8 mouse cellular contexts compared by ENCODE assay signal in genomic region chr7:39545134-39545533, GRCm38 (mm10). TPM values are rescaled to one million over a fixed set of nuclear protein-coding genes. Genes with fewer than 3 reads are reported as not detected.
A peak's percentile ranks its signal among the peaks of the same experiment; 100 is the strongest.
DNase-seq lines count a peak whose midpoint lies in the region; ATAC-seq and TF ChIP-seq lines count a peak whose summit lies in the region.

No protein-coding gene starts in this region.

- no peak for TF ChIP-seq CTCF in midbrain, postnatal 0 days (IDR thresholded peaks at IDR 0.05)

- H3K4me3 ChIP-seq in embryonic facial prominence, embryonic 13.5 days, result peak overlapping the region; percentile 59
- peak overlapping the region; percentile 55 for H3K4me3 ChIP-seq in intestine, embryonic 14.5 days (ENCODE audit: low read depth, low read length)
- H3K4me3 ChIP-seq in midbrain, postnatal 0 days (ENCODE audit: low read depth, low read length), result peak overlapping the region; percentile 52; the same call in 1 of the 2 replicates

- 42% methylated on average over 10 of the region's 10 CpGs for WGBS in embryonic facial prominence, embryonic 13.5 days
- 31% methylated on average over 10 of the region's 10 CpGs for WGBS in intestine, embryonic 14.5 days
- 47% methylated on average over 10 of the region's 10 CpGs for WGBS in midbrain, postnatal 0 days

- no peaks in the 10 kb centered on the region; the same call in 1 of the 2 replicates for H3K36me3 ChIP-seq in embryonic facial prominence, embryonic 13.5 days
- H3K36me3 ChIP-seq in intestine, embryonic 14.5 days (ENCODE audit: control insufficient read depth, insufficient read depth, low read length), result no peaks in the 10 kb centered on the region
- H3K36me3 ChIP-seq in midbrain, postnatal 0 days (ENCODE audit: insufficient read depth, low read length), result no peaks in the 10 kb centered on the region

- H3K4me1 ChIP-seq in embryonic facial prominence, embryonic 13.5 days, result no peaks in the 10 kb centered on the region
- H3K4me1 ChIP-seq in intestine, embryonic 14.5 days (replicated peaks; ENCODE audit: control insufficient read depth, insufficient read depth, low read length), result no peaks in the 10 kb centered on the region; the same call in 1 of the 2 replicates
- H3K4me1 ChIP-seq in midbrain, postnatal 0 days (ENCODE audit: insufficient read depth, low read length), result no peaks in the 10 kb centered on the region

- peak; percentile 18 for DNase-seq in kidney, postnatal 10 days
- DNase-seq in kidney, postnatal 25 days, result no peak
- DNase-seq in intestine, embryonic 14.5 days (ENCODE audit: low spot score), result no peak
- no peak for DNase-seq in midbrain, postnatal 0 days (ENCODE audit: low spot score)
- no peak for DNase-seq in layer of hippocampus, adult 11-12 months (ENCODE audit: low spot score)
- no peak for DNase-seq in right cerebral cortex, postnatal 25 days

- no peak for ATAC-seq in embryonic facial prominence, embryonic 13.5 days (ENCODE audit: insufficient number of reproducible peaks, insufficient read depth, low FRiP score, low TSS enrichment, low read depth)
- ATAC-seq in intestine, embryonic 14.5 days (replicated peaks; ENCODE audit: low FRiP score, low TSS enrichment, low read depth), result no peak
- ATAC-seq in midbrain, postnatal 0 days (ENCODE audit: low FRiP score), result no peak
- no peak for ATAC-seq in megakaryocyte progenitor cell, adult 5-6 weeks (replicated peaks; ENCODE audit: poor library complexity)

- peak overlapping the region; percentile 68 for H3K4me2 ChIP-seq in embryonic facial prominence, embryonic 13.5 days
- H3K4me2 ChIP-seq in intestine, embryonic 14.5 days (ENCODE audit: low read length), result peak overlapping the region; percentile 57
- peak overlapping the region; percentile 80 for H3K4me2 ChIP-seq in midbrain, postnatal 0 days (ENCODE audit: low read depth, low read length, poor library complexity, severe bottlenecking)

- no peaks in the 10 kb centered on the region for H3K27me3 ChIP-seq in embryonic facial prominence, embryonic 13.5 days
- H3K27me3 ChIP-seq in intestine, embryonic 14.5 days (replicated peaks; ENCODE audit: control insufficient read depth, insufficient read depth, low read length), result no peaks in the 10 kb centered on the region
- H3K27me3 ChIP-seq in midbrain, postnatal 0 days (ENCODE audit: insufficient read depth, low read length), result no peaks in the 10 kb centered on the region

- H3K27ac ChIP-seq in embryonic facial prominence, embryonic 13.5 days, result peak overlapping the region; percentile 92
- H3K27ac ChIP-seq in intestine, embryonic 14.5 days (ENCODE audit: low read depth), result peak overlapping the region; percentile 94
- peak overlapping the region; percentile 77 for H3K27ac ChIP-seq in midbrain, postnatal 0 days (ENCODE audit: low read depth, low read length)

- no peaks in the 10 kb centered on the region for H3K9me3 ChIP-seq in embryonic facial prominence, embryonic 13.5 days
- no peaks in the 10 kb centered on the region for H3K9me3 ChIP-seq in intestine, embryonic 14.5 days (ENCODE audit: control insufficient read depth, low read length)
- no peaks in the 10 kb centered on the region for H3K9me3 ChIP-seq in midbrain, postnatal 0 days (ENCODE audit: low read length)

- peak overlapping the region; percentile 85 for H3K9ac ChIP-seq in embryonic facial prominence, embryonic 13.5 days
- H3K9ac ChIP-seq in intestine, embryonic 14.5 days (ENCODE audit: low read length), result peak overlapping the region; percentile 85
- no peak overlapping the region for H3K9ac ChIP-seq in midbrain, postnatal 0 days (replicated peaks; ENCODE audit: low read length, poor library complexity, severe bottlenecking)

RNA-seq across cellular contexts. Expression of gene Zfp619, which starts 27.6 kb away (rescaled TPM):
- 1.6 and 1.7 TPM in 2 replicates for polyA plus RNA-seq in embryonic facial prominence, embryonic 13.5 days (2015; fragmentation: Nextera tagmentation; extraction: Ambion mirVana)
- 2.8 and 3.0 TPM in 2 replicates for polyA plus RNA-seq in intestine, embryonic 14.5 days (2014; fragmentation: Nextera tagmentation; extraction: Ambion mirVana)
- total RNA-seq in midbrain, postnatal 0 days (2014; rRNA removed), result 6.2 and 8.2 TPM in 2 replicates
- 1.5 and 1.8 TPM in 2 replicates for polyA plus RNA-seq in midbrain, postnatal 0 days (2015; fragmentation: Nextera tagmentation; extraction: Ambion mirVana)
- total RNA-seq in megakaryocyte progenitor cell, adult 5-6 weeks (2015), result 3.8 and 3.9 TPM in 2 replicates
- total RNA-seq in megakaryocyte progenitor cell, adult 5-6 weeks (2017), result 2.4 and 3.1 TPM in 2 replicates
